Mouse (Mus musculus) lung, postnatal 4 days (tissue): ENCODE results near the gene Kcnma1.

Experiments
- DNase-seq, 2 experiments: peaks; one replicate each; pipeline ENCODE4 v3.0.0; 2021

Gene Kcnma1

GRCm38 (mm10) chr14:23848529-23849141 lies 165.7 kb downstream of the Kcnma1 start:
- no peak for DNase-seq

GRCm38 (mm10) chr14:23846706-23847105 lies 167.6 kb downstream of the Kcnma1 start:
- DNase-seq = no peak

GRCm38 (mm10) chr14:23842025-23842424 lies 172.3 kb downstream of the Kcnma1 start:
- DNase-seq = no peak

GRCm38 (mm10) chr14:23839613-23840012 lies 174.7 kb downstream of the Kcnma1 start:
- DNase-seq = no peak

GRCm38 (mm10) chr14:23835387-23836111 lies 178.7 kb downstream of the Kcnma1 start:
- DNase-seq = peak; percentile 8 to 58

GRCm38 (mm10) chr14:23831284-23831683 lies 183.0 kb downstream of the Kcnma1 start:
- no peak for DNase-seq

GRCm38 (mm10) chr14:23830316-23830715 lies 184.0 kb downstream of the Kcnma1 start:
- no peak for DNase-seq

GRCm38 (mm10) chr14:23828711-23829320 lies 185.5 kb downstream of the Kcnma1 start:
- DNase-seq = no peak

GRCm38 (mm10) chr14:23824937-23825336 lies 189.4 kb downstream of the Kcnma1 start:
- DNase-seq = no peak

GRCm38 (mm10) chr14:23824267-23824666 lies 190.0 kb downstream of the Kcnma1 start:
- no peak for DNase-seq

- DNase-seq = no peak
Observed at GRCm38 (mm10) chr14:23817585-23817984, 196.7 kb downstream of the Kcnma1 start.

- DNase-seq = no peak
Observed at GRCm38 (mm10) chr14:23810081-23810480, 204.2 kb downstream of the Kcnma1 start.

GRCm38 (mm10) chr14:23809124-23809523 lies 205.2 kb downstream of the Kcnma1 start:
- DNase-seq = no peak

GRCm38 (mm10) chr14:23806378-23806777 lies 207.9 kb downstream of the Kcnma1 start:
- DNase-seq = no peak

GRCm38 (mm10) chr14:23796878-23797277 lies 217.4 kb downstream of the Kcnma1 start:
- DNase-seq = no peak

- DNase-seq = peak; percentile 6 to 28
Observed at GRCm38 (mm10) chr14:23792674-23793073, 221.6 kb downstream of the Kcnma1 start.

GRCm38 (mm10) chr14:23792076-23792475 lies 222.2 kb downstream of the Kcnma1 start:
- no peak for DNase-seq

- peak; percentile 36 to 68 for DNase-seq
Observed at GRCm38 (mm10) chr14:23791261-23791691, 223.0 kb downstream of the Kcnma1 start.

GRCm38 (mm10) chr14:23786687-23787073 lies 227.6 kb downstream of the Kcnma1 start:
- DNase-seq = no peak

- DNase-seq = no peak
Observed at GRCm38 (mm10) chr14:23785921-23786686, 228.2 kb downstream of the Kcnma1 start.

- no peak for DNase-seq
Observed at GRCm38 (mm10) chr14:23782845-23783609, 231.3 kb downstream of the Kcnma1 start.

- DNase-seq = peak in 1 of 2 experiments; percentile 6
Observed at GRCm38 (mm10) chr14:23774542-23774941, 239.7 kb downstream of the Kcnma1 start.
